Mouse (Mus musculus): ENCODE measurements around the gene Wwc1. TPM values are rescaled to one million over a fixed set of nuclear protein-coding genes. Genes with fewer than 3 reads are reported as not detected.
A peak's percentile ranks its signal among the peaks of the same experiment; 100 is the strongest.

Gene Wwc1
- total RNA-seq, 2 experiments from 2014 or later = 84.6 to 89.9 TPM

DNA sequence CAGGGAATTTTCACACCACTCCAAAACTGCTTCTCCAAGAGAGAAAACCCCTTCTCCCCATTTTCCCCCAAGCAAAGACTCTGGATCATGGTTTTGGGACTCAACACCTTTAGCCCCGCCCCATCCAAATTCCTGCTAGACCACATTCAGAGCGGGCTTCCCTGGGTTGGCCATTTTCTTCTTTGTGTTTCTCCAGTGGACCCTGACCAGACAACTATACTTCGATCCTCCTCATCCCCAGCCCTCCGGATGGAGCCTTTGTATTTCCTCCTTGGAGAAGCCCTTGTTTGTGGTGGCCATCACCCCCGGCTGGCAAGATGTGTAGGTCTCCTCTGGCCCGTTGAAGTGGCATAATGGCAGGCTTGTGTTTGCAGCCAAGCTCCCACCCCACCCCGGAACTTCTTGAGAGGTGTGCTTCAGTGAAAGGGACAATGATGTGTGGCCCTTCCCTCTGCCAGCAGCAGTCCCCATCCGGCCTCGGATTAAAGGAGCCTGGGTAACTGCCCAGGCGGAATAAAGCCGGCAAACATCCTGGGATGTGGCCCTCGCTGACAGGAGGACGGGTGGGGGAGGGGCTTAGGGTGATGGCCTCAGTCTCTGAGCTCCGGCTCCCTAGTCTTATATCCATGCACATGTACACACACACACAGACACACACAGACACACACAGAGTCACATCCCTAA, 46.8 kb downstream of the Wwc1 start:
- no peak for DNase-seq

DNA sequence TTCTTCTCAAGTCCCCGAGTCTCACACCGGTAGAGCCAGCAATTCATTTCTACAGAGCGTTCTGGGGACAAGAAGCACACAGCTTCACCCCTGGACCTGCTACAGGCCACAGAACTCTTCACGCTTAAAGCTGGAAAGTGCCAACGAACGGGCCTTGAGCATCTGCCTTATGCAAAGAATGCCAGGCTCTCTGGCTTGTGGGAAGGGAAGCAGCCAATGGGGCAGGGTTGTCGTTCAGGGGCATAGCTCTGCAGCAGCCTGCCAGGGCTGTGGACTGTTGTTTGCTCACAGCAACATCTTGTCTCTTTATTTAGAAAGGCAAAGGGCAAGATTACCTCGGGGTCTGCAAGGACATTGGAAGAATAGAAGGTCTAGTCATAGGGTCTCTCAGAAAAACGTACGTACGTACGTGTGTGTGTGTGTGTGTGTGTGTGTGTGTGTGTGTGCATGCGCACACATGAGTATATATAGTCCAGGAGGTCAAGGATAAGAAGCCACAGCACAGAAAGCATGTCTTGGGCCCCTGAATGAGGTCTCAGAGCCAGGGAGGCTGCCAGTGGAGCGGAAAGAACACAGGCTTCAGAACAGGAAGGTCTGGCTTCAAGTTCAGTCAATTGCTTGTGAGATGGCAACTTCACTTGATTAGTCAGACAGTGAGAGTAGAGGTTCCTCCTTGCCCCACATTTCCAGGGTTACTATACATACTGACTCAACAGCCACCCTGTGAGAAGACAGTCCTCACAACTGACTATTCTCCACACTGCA, 48.0 kb downstream of the Wwc1 start:
- DNase-seq = no peak

DNA sequence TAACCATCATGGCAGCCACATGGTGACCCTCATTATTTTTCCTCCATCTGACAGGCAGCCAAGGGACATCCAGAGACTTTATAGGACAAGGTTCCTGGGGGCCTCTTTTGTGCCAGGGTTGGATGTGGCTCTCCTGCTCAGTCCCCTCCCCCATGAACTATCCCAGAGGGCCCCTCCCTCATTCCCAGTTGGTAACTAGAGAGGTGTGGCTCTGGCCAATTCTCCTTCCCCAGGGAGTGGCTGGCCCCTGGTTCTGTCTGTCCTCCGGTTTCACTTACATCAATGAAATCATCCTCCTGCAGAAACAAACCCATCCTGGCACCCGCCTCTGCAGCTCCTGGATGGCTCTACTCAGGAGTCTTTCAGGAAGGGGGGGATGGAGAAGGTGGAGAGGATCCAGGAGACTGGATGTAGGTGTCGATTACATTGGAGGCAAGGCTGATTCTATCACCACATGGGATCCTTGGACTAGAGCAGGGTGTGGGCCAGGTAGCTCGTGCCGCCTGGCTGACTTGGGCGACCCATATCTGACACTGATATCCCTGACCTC, 49.7 kb downstream of the Wwc1 start:
- no peak for DNase-seq

DNA sequence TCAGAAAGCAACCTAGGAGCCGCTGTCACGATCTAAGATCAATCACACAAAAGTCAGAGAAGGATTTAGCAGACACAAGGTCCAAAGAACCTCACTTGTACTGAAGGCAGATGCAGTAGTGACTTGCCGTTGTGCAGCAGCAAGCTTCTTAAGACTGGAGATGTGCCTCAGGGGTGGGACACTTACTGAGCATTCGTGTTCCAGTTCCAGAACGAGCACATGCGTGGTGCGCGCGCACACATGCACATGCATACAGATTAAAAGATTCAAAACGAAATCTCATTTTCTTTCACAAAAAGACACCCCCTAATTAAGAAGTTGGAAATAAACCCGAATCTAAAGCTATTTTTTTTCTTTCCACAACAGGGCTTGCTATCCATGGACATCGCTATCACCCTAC, 51.9 kb downstream of the Wwc1 start:
- no peak for DNase-seq

DNA sequence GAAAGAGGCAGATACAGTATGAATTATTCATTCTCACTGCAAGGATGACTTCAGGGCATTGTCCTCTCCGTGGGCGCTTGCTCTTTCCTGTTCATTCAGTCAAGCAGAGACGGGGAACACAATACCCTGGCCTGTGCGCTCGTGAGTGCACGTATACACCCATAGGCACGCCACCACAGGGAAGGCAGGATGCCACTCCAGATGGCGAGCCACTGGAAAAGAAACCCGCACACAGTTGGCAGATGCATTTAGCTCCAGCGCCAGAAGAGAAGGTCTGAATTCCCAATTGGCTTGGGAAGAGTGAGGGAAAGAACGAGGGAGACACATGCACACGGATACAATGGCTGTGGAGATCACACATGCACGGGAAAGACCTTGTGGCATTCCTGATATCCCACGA, 53.0 kb downstream of the Wwc1 start:
- no peak for DNase-seq

DNA sequence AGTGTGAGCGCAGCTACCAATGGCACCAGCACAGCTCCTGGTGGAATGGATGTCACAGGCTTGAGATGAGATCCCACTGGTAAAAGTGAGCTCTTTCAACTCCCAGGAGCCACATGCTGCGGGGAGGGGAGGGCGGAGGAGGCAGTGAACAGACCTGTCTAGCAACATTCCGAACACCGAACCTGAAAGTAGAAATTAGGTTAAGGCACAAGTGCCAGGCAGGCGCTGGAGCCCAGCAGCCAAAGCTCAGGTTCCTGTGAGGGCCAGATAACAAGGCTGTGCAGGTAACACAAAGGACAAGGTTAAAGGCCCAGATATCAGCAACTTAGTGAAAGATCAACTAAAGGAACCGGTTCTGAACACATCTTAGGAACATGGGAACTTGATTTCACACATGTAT, 54.7 kb downstream of the Wwc1 start:
- DNase-seq = no peak

DNA sequence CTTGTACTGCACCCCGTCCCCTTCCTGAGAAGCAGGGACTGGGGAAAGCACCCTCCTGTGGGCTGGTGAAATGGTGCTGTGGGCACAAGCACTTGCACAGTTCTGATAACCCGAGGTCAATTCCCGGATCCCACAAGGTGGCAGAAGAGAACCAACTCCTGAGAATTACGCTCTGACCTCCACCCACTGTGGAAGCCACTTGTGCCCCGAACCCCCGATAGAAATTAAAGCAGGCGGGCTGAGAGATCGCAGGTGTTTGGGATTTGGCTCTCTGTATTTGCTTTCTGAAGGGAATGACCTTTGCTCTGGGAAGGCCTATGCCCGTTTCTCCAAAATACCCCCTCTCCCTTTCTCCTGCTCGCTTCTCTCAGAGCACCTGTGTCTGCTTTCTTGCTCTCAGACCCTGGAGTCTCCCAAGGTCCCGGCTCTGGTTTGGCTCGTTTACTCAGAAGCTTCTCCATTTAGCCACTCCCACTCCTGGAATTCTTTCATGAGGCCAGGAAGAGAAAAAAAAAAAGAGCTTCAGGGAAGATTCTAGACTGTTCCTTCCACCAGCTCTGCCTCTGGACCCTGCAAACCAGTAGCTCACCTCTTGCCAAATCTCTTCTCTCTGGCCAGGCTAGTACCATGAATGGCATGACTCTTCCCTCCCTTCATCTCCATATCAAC, 58.0 kb downstream of the Wwc1 start:
- DNase-seq = peak; percentile 50 to 60

DNA sequence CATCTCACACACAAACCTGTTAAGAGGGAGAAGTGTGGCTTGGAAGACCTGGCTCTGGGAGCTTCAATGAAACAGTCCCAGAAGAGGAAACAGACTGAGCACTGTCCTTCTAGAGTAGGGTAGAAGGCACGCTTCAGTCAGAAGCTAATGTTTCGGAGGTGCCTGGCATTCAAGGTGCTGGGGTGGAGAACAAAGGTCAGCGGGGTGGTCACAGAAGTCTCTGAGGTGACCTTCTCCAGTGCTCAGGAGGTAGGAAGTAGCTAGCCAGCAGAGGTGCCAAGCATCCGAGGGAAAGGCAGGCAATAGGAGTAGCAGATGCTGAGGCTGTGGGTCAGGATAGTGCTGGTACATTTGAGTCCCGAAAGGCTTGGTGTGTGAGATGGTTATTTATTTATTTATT, 59.6 kb downstream of the Wwc1 start:
- DNase-seq = no peak

DNA sequence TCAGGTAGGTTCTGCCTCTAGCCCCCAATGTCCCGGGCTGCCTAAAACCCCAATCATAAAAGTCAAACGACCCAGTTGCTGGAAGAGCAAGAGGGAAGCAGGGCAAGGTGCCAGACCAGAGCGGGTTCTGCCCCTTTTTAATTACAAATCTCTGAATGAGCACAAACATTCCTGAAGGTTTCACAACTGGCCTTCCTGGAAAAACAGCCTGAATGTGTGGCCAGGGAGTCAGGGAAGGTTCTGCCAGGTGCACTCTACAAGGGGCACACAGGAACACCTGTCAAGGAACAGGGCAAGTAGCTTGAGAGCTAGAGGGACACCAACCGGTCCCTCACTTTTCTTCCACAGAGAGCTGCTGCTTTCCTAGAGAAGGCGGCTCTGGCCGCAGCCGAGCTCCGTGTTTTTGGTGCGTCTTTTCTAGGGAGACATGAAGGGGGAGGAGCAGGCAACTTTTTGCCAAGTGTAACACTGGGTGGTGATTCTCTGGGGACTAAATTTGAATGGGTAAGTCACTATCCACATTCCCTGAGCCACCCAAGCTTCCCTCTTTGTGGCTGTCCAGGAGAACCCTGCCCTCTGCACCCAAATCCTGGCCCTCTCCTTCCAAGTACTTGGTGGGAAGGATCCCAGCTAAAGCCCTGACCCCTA, 60.3 kb downstream of the Wwc1 start:
- peak in 1 of 2 experiments; percentile 40 for DNase-seq

DNA sequence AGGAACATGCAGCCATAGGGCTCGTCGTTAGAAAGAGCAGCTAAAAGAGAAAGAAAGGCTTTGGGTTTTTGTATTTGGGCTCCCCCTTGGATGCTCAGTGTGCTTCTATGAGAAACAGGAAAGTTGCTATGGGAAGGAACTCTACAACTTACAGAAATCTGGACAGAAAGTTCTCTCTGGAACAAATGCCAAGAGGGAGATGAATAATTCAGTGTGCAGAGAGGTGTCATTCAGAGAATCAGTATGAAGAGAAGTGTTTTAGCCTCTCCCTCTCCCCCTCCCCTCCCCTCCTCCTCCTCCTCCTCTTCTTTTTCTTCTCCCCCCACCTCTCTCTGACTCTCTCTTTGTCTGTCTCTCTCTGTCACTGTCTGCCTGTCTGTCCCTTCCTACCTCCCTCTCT, 60.9 kb downstream of the Wwc1 start:
- DNase-seq = no peak

DNA sequence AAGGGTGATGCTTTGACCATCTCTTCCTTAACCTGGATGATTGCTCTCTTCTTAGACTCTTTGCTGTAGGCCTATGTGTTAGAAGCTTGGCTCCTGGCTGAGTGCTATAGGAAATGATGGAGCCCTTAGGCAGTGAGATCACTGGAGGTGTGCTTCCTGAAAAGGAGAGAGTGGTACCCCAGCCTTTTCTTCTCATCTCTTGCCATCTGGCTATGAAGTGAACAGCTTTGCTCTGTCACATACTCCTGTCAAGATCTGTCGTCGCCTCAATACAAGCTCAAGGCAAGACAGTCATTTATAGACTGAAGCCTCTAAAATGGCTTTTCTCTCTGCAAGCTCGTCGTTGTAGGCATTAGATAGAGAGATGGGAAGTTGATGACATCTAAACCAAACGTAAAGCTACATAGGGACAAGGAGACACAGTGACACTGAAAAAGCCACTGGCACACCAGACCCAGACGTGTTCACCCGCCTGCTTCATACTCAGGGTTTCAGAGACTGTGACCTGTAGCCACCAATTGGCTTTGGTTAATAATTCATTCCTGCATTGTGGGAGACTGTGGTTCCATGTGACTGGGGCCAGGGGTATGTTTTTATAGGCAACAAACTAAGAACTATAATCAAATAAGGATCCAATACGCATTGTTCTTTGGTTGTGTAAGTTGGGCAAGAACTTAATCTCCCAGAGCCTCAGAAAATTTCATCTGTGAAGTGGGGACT, 63.7 kb downstream of the Wwc1 start:
- no peak for DNase-seq

DNA sequence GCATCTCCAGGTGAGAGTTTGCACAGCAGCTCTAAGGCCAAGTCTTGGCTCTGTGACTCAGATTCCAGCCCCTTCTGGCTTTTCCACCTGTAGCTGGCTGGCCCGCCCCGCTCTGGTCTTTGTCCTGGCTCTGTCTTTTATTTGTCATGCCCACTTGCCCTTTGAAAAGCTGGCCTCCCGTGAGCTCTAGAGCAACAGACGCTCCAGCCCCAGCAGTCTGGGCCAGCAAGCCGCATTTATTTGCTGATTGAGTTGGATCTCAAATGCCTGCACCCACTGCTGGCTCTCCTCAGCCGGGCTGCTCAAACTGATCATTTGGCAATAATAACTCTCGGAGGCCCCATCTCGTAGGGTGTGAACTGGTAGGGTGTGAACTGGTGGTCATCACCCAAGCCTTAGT, 64.8 kb downstream of the Wwc1 start:
- DNase-seq = no peak

DNA sequence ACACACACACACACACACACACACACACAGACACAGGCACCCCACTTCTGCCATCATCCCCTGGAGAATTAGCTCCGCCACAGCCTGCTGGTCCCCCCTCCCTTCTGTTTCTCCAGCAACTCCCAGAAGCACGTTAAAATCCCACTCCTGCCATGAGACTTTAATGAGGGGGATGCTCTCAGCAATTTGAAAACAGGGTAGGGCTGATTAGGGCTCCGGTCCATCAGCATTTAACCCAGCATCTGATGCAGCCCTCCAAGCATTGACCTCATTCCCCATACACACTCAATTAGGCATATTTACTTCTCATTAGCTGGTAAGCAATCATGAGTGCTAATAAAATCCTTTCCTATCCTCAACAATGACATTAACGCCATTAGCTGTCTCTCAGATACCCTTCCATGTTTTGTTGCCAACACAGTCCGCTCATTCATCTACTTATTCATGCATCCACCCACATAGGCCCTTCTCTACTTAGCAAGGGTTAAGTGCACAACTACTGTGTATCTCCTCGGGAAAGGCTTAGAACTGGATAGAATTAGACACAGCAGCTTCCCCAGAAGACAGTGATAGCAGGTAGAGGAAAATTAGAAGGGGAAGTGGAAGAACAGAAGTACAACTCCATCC, 66.8 kb downstream of the Wwc1 start:
- DNase-seq = no peak

DNA sequence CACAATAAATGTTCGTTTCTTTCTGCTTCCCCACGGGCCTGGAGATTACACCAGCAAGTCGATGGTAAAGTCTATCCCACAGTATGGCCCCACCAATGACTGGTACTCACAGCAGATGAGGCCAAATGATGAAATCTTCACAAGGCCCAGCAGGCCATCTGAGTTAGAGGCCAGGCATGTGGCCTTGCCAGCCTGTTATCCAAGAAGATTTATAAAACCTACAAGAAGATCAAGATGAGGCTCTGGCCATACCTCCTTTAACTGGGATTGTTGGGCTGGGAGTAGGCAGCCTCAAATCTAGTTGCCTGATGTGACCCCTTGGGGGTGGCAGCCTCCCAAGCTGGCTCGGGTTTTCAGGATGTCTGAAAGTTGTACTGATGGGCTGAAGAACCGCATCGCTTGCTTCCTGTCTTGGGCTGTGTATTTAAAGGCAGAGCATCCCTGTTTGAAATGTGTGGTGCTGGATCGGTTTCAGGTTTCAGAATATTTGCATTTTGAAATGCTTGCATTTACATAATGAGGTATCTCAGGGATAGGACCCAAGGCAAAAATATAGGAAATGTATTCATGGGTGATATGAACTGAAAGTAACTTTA, 75.3 kb downstream of the Wwc1 start:
- DNase-seq = peak; percentile 43 to 53

DNA sequence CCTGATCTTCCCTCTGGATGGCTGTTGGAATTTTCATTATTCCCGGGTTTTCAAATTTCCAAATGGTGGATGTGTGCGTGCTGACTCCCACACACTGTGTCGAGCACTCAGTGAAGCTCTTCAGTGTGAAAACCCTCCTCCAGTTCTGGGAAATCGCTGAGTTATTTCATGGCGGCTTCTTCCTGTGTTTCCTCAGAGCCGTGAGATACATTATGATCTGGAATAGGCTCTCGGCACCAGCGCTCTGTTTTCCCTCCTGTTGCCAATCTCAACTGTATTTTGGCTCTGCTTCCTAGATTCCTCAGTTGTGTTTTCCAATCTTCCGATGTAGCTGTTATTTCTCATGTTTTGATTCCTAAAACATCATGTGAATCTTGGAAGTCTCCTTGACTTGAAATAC, 77.2 kb downstream of the Wwc1 start:
- DNase-seq = no peak

DNA sequence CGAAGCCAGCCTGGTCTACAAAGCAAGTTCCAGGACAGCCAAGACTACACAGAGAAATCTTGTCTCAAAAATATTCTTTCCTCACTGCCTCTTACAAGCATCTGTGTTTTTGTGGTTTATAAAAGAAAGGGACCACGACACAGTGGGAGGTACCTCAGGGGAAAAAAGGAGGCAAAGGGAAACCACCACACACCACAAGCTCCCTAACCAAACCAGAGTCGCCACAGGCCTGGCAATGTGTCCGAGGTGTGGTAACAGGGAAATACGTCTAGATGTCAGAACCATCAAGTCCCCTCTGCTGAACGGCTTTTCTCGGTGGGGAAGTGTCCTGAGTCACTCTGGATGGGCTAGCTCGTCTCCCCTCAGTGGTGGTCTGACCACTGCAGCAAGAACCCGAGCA, 80.4 kb downstream of the Wwc1 start:
- no peak for DNase-seq

DNA sequence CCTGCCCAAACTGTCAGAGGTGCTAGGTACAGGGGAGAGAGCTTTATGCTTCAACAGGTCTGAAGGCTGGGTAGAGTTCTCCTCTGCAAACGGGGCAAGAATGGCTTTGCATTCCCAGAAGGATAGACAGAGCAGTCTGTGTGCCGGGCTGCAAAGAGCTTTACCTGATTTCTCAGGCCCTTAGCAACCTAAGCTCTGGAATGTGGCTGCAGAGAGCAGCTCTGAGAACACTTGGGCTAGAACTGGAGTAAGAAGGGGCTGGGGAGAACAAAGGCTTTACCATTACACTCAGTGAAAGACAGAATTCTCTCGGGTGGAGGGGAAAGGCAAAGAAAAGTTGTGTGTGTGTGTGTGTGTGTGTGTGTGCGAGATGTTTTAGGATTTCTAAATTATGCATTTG, 86.9 kb downstream of the Wwc1 start:
- no peak for DNase-seq

DNA sequence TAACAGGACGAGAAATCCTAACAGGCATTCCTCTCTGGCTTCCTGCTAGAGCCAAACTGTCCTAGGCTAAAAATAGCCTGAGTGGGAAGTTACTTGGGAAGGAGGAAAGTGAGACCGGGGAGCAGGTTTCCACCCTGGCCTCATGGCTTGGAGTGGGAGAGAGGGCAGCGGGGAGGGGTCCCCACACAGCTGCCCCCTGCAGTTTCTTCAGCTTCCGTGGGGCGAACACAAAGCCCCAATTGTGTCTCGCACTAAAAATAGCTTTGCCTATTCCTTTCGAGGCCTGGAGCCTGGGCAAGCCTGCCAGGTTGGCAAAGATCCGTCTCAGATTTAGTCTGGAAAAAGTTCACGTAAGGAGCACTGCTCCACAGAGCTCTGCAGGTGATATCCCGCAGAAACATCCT, 87.3 kb downstream of the Wwc1 start:
- no peak for DNase-seq

DNA sequence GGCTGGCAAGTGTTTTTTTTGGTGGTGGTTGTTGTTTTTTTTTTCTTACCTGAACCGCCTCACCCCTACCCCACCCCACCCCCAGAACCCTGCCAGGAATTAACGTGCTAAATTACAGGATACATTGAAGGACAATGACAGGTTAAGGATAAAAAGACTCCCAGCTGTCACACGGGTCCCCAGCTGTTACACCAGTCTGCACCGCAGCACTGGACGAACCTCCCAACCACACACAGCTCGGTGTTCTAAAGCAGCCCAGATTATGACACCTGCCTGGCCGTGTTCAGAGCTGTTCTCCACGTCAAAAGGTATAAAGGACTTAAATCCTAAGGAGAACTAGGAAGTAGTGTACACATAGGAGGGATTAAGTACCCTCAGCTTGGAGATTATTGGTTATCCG, 88.0 kb downstream of the Wwc1 start:
- DNase-seq = no peak

DNA sequence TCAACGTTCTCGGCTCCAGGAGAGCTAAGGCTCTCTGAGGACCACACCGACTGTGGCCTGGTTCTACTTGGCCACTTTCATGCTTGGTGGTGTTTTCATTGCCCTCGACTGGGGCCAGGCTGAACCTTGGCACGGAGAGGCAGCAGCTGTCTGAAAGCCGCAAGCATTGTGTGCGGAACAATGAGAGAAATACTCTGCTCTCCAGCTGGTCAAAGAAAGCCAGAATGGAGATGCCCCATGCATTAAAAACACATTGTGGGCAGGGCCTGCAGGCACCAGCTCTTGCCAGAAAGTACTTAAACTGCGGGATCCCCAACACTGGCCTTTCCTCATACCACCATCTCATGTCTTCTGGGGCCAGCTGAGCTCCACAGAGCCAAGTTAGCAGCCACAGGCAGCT, 91.5 kb downstream of the Wwc1 start:
- DNase-seq = no peak

DNA sequence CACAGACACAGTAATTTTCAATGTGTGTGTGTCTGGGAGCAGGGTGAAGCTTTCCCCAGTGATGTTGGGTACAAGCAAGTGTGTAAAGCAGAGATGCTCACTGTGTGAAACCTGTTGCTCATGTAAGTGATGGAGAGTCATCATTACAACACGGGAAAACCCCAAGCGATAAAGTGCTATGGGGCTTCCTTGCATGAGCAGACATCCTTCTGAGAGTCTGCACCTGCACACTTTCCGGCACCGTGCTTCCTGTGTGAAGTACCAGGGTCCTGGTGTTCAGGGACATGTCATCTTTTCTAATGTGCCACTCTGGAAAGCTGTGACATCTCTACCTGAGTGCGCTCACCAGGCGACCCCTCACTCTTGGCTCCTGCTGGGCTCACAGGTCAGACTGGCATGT, 97.5 kb downstream of the Wwc1 start:
- no peak for DNase-seq

All from adrenal gland, postnatal 36 days (tissue).